In the genomic region with DNA sequence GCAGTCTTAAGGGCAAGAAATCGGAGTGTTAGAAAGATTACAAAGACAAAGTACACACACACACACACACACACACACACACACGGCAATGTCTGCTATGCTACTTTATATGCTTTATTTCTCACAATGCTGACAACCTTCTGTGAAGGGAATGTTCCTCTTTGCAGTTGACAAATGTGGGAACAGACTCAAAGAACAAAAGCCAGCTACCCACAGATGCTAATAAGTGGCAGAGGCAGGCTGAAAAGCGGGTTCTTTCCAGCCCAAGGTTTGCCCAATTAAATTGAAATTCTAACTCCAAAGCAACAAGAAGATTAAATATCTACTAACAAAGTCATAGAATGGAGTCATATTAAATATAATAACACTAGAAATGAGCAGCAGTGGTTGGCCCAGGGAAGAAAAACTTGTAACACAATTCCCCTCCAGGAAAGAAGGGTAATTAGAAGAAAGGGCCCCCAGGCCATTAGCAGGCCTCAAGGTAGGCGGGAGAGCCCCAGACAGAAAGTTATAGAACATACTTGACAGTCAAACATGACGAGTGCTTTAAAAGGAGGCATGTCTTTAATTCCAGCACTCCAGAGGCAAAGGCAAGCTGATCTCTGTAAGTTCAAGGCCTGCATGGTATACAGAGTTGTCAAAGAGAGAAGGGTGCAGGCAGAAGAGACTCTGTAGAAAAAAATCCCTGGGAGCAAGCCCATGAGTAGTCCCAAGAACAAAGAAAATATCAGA, we compare ENCODE assay signal across 14 mouse cellular contexts.
DNase-seq lines count a peak whose midpoint lies in the region; ATAC-seq and TF ChIP-seq lines count a peak whose summit lies in the region.
"Had no signal": no experiment of that assay in that cellular context is flagged by ENCODE, and none has a peak within 500 bp of the region (broad histone marks: within the 10 kb centered on the region; RNA-seq: fewer than 3 reads in every experiment).

No protein-coding gene starts in this region.

- no peak overlapping the region for H3K9ac ChIP-seq in embryonic facial prominence, embryonic 11.5 days (replicated peaks; ENCODE audit: low read length)
- no peak overlapping the region for H3K9ac ChIP-seq in forebrain, embryonic 11.5 days (ENCODE audit: low read length)
- H3K9ac ChIP-seq in hindbrain, embryonic 13.5 days, result no peak overlapping the region
- H3K9ac ChIP-seq: hindbrain, embryonic 15.5 days; liver, embryonic 13.5 days had no signal

- H3K9me3 ChIP-seq in embryonic facial prominence, embryonic 11.5 days (replicated peaks; ENCODE audit: control insufficient read depth, low read length), result no peaks in the 10 kb centered on the region
- no peaks in the 10 kb centered on the region for H3K9me3 ChIP-seq in forebrain, embryonic 11.5 days (ENCODE audit: control insufficient read depth, low read length)
- H3K9me3 ChIP-seq in hindbrain, embryonic 13.5 days, result no peaks in the 10 kb centered on the region
- H3K9me3 ChIP-seq: hindbrain, embryonic 15.5 days; liver, embryonic 13.5 days had no signal

- no peaks in the 10 kb centered on the region for H3K36me3 ChIP-seq in embryonic facial prominence, embryonic 11.5 days (replicated peaks; ENCODE audit: control insufficient read depth, insufficient read depth, low read depth, low read length)
- H3K36me3 ChIP-seq in forebrain, embryonic 11.5 days (ENCODE audit: control insufficient read depth, insufficient read depth, low read length), result no peaks in the 10 kb centered on the region
- H3K36me3 ChIP-seq in hindbrain, embryonic 13.5 days, result no peaks in the 10 kb centered on the region
- H3K36me3 ChIP-seq: hindbrain, embryonic 15.5 days; liver, embryonic 13.5 days had no signal

- no peak for ATAC-seq in embryonic facial prominence, embryonic 11.5 days (replicated peaks; ENCODE audit: insufficient number of reproducible peaks, low FRiP score, low TSS enrichment, low read depth)
- peak; percentile 18; the same call in 1 of the 2 replicates for ATAC-seq in forebrain, embryonic 11.5 days (replicated peaks; ENCODE audit: low FRiP score)
- no peak for ATAC-seq in hindbrain, embryonic 13.5 days (ENCODE audit: low FRiP score)

- H3K27ac ChIP-seq in layer of hippocampus, adult 2 months, result peak overlapping the region; percentile 36; the same call in 1 of the 2 replicates
- no peak overlapping the region for H3K27ac ChIP-seq in embryonic facial prominence, embryonic 11.5 days (replicated peaks; ENCODE audit: low read depth, low read length)
- H3K27ac ChIP-seq in forebrain, embryonic 11.5 days (ENCODE audit: low read depth, low read length), result 0 out of 2 replicates have a peak overlapping the region, but pooled peaks have one; percentile 34
- H3K27ac ChIP-seq in hindbrain, embryonic 13.5 days, result 0 out of 2 replicates have a peak overlapping the region, but pooled peaks have one; percentile 1
- H3K27ac ChIP-seq: hindbrain, embryonic 15.5 days; kidney, postnatal 0 days; liver, embryonic 13.5 days; macrophage; stomach, postnatal 0 days had no signal

- no peaks in the 10 kb centered on the region for H3K27me3 ChIP-seq in embryonic facial prominence, embryonic 11.5 days (ENCODE audit: control insufficient read depth, insufficient read depth, low read length)
- no peaks in the 10 kb centered on the region for H3K27me3 ChIP-seq in forebrain, embryonic 11.5 days (ENCODE audit: control insufficient read depth, insufficient read depth, low read length)
- H3K27me3 ChIP-seq in hindbrain, embryonic 13.5 days, result no peaks in the 10 kb centered on the region
- H3K27me3 ChIP-seq: hindbrain, embryonic 15.5 days; liver, embryonic 13.5 days had no signal

- TF ChIP-seq CTCF in layer of hippocampus, adult 2 months (conservative IDR thresholded peaks at IDR 0.05), result no peak

- no peak for DNase-seq in layer of hippocampus, adult 2 months (ENCODE audit: low spot score in 2 of 2)
- no peak for DNase-seq in layer of hippocampus, postnatal 36 days
- peak; percentile 43 for DNase-seq in embryonic facial prominence, embryonic 11.5 days (ENCODE audit: low spot score)
- DNase-seq in forebrain, embryonic 11.5 days (ENCODE audit: low spot score), result no peak
- no peak for DNase-seq in gastrocnemius, adult 8-10 months (ENCODE audit: low spot score in 2 of 2)
- DNase-seq in adrenal gland, postnatal 10 days, result no peak
- DNase-seq: adrenal gland, adult 8-10 months; liver, embryonic 13.5 days had no signal

- WGBS in embryonic facial prominence, embryonic 11.5 days, result 45% methylated on average over 5 of the region's 5 CpGs
- 51% methylated on average over 5 of the region's 5 CpGs for WGBS in forebrain, embryonic 11.5 days
- 24% methylated on average over 5 of the region's 5 CpGs for WGBS in hindbrain, embryonic 13.5 days

- no peak overlapping the region for H3K4me3 ChIP-seq in layer of hippocampus, adult 2 months
- no peak overlapping the region for H3K4me3 ChIP-seq in embryonic facial prominence, embryonic 11.5 days (ENCODE audit: low read depth, low read length)
- no peak overlapping the region for H3K4me3 ChIP-seq in forebrain, embryonic 11.5 days (ENCODE audit: low read depth, low read length)
- H3K4me3 ChIP-seq in hindbrain, embryonic 13.5 days, result no peak overlapping the region
- H3K4me3 ChIP-seq: hindbrain, embryonic 15.5 days; liver, embryonic 13.5 days; myocyte had no signal

- H3K4me1 ChIP-seq in embryonic facial prominence, embryonic 11.5 days (ENCODE audit: control insufficient read depth, insufficient read depth, low read length), result no peaks in the 10 kb centered on the region
- H3K4me1 ChIP-seq in forebrain, embryonic 11.5 days (replicated peaks; ENCODE audit: control insufficient read depth, insufficient read depth, low read length), result peaks cover 3% of the 10 kb centered on the region; the same call in 1 of the 2 replicates
- H3K4me1 ChIP-seq in hindbrain, embryonic 13.5 days (replicated peaks), result 0 out of 2 replicates have a peak, but pooled peaks cover 10% of the 10 kb centered on the region
- H3K4me1 ChIP-seq: liver, embryonic 13.5 days had no signal

- H3K4me2 ChIP-seq in embryonic facial prominence, embryonic 11.5 days (ENCODE audit: low read depth, low read length), result no peak overlapping the region
- H3K4me2 ChIP-seq in forebrain, embryonic 11.5 days (ENCODE audit: low read depth, low read length, severe bottlenecking), result no peak overlapping the region
- no peak overlapping the region for H3K4me2 ChIP-seq in hindbrain, embryonic 13.5 days
- H3K4me2 ChIP-seq: hindbrain, embryonic 15.5 days; liver, embryonic 13.5 days had no signal
